ENCODE assay signal across 25 mouse cellular contexts in genomic region chr16:14252877-14253276, GRCm38 (mm10). TPM values are rescaled to one million over a fixed set of nuclear protein-coding genes. Genes with fewer than 3 reads are reported as not detected.
A peak's percentile ranks its signal among the peaks of the same experiment; 100 is the strongest.
DNase-seq lines count a peak whose midpoint lies in the region; ATAC-seq and TF ChIP-seq lines count a peak whose summit lies in the region.
"Had no signal": no experiment of that assay in that cellular context is flagged by ENCODE, and none has a peak within 500 bp of the region (broad histone marks: within the 10 kb centered on the region; RNA-seq: fewer than 3 reads in every experiment).

No protein-coding gene starts in this region.

- H3K4me2 ChIP-seq in intestine, embryonic 16.5 days (ENCODE audit: low read depth, low read length), result no peak overlapping the region
- no peak overlapping the region for H3K4me2 ChIP-seq in midbrain, embryonic 15.5 days
- H3K4me2 ChIP-seq: embryonic facial prominence, embryonic 13.5 days; embryonic facial prominence, embryonic 15.5 days; forebrain, embryonic 12.5 days had no signal

- no peak overlapping the region for H3K9ac ChIP-seq in intestine, embryonic 16.5 days (ENCODE audit: low read depth, low read length)
- H3K9ac ChIP-seq in midbrain, embryonic 15.5 days, result no peak overlapping the region
- H3K9ac ChIP-seq: embryonic facial prominence, embryonic 13.5 days; embryonic facial prominence, embryonic 15.5 days; forebrain, embryonic 12.5 days had no signal

- 78% methylated on average over 4 of the region's 4 CpGs for WGBS in intestine, embryonic 16.5 days
- 83% methylated on average over 4 of the region's 4 CpGs for WGBS in midbrain, embryonic 15.5 days

- H3K27me3 ChIP-seq in intestine, embryonic 16.5 days (replicated peaks; ENCODE audit: control insufficient read depth, insufficient read depth, low read length), result no peaks in the 10 kb centered on the region
- H3K27me3 ChIP-seq in midbrain, embryonic 15.5 days (replicated peaks), result no peaks in the 10 kb centered on the region
- H3K27me3 ChIP-seq: embryonic facial prominence, embryonic 13.5 days; embryonic facial prominence, embryonic 15.5 days; forebrain, embryonic 12.5 days had no signal

- no peak for TF ChIP-seq CTCF in gastrocnemius, adult 2 months (IDR thresholded peaks at IDR 0.05)

- no peak overlapping the region for H3K4me3 ChIP-seq in gastrocnemius, adult 2 months
- no peak overlapping the region for H3K4me3 ChIP-seq in intestine, embryonic 16.5 days (ENCODE audit: low read length)
- no peak overlapping the region for H3K4me3 ChIP-seq in midbrain, embryonic 15.5 days
- H3K4me3 ChIP-seq: embryonic facial prominence, embryonic 13.5 days; embryonic facial prominence, embryonic 15.5 days; erythroblast, embryonic 14.5 days; forebrain, embryonic 10.5 days; forebrain, embryonic 12.5 days had no signal

- intact Hi-C loops in gastrocnemius, adult 2 months (cut with DNase I), result no loop called here

- H3K9me3 ChIP-seq in intestine, embryonic 16.5 days (ENCODE audit: control insufficient read depth, low read length), result no peaks in the 10 kb centered on the region
- H3K9me3 ChIP-seq in midbrain, embryonic 15.5 days, result no peaks in the 10 kb centered on the region
- H3K9me3 ChIP-seq: embryonic facial prominence, embryonic 13.5 days; embryonic facial prominence, embryonic 15.5 days; forebrain, embryonic 10.5 days; forebrain, embryonic 12.5 days had no signal

- peak; percentile 80 for ATAC-seq in intestine, embryonic 16.5 days
- no peak for ATAC-seq in midbrain, embryonic 15.5 days (replicated peaks)
- ATAC-seq: CD4-positive, CD25-positive, alpha-beta regulatory T cell, adult 4 months; forebrain, embryonic 14.5 days; forebrain, embryonic 16.5 days had no signal

- H3K4me1 ChIP-seq in intestine, embryonic 16.5 days (ENCODE audit: control insufficient read depth, insufficient read depth, low read length), result no peaks in the 10 kb centered on the region
- no peaks in the 10 kb centered on the region for H3K4me1 ChIP-seq in midbrain, embryonic 15.5 days
- H3K4me1 ChIP-seq: embryonic facial prominence, embryonic 13.5 days; embryonic facial prominence, embryonic 15.5 days; forebrain, embryonic 10.5 days; forebrain, embryonic 12.5 days had no signal

- no peaks in the 10 kb centered on the region for H3K36me3 ChIP-seq in intestine, embryonic 16.5 days (ENCODE audit: control insufficient read depth, insufficient read depth, low read length)
- H3K36me3 ChIP-seq in midbrain, embryonic 15.5 days (replicated peaks), result no peaks in the 10 kb centered on the region
- H3K36me3 ChIP-seq: embryonic facial prominence, embryonic 13.5 days; embryonic facial prominence, embryonic 15.5 days; forebrain, embryonic 10.5 days; forebrain, embryonic 12.5 days had no signal

- H3K27ac ChIP-seq in gastrocnemius, adult 2 months, result peak overlapping the region; percentile 68
- H3K27ac ChIP-seq in intestine, embryonic 16.5 days (ENCODE audit: low read length), result no peak overlapping the region
- H3K27ac ChIP-seq in midbrain, embryonic 15.5 days, result no peak overlapping the region
- H3K27ac ChIP-seq: embryonic facial prominence, embryonic 13.5 days; embryonic facial prominence, embryonic 15.5 days; forebrain, embryonic 10.5 days; forebrain, embryonic 12.5 days had no signal

- no peak for DNase-seq in gastrocnemius, adult 2 months
- DNase-seq in gastrocnemius, postnatal 4 days (ENCODE audit: low spot score in 2 of 2), result no peak
- no peak for DNase-seq in kidney, adult 18-20 months
- DNase-seq: adrenal gland, adult 2 months; adrenal gland, postnatal 10 days; adrenal gland, postnatal 25 days; B cell, adult 2 months; cerebellum, adult 11 months; cerebellum, adult 18-20 months; cerebellum, adult 8-10 months; cerebellum, adult 9-11 months; cerebellum, postnatal 14 days; cerebellum, postnatal 36 days; embryo, embryonic 11 days had no signal

RNA-seq across cellular contexts. Expression of gene Myh11, which starts 38.3 kb away (rescaled TPM):
- total RNA-seq in gastrocnemius, adult 2 months (2021), result 10 to 100 TPM; 19.1 to 20.1 TPM
- 10 to 100 TPM; 20.9 to 30.4 TPM for total RNA-seq in gastrocnemius, postnatal 4 days (2021)
- polyA plus RNA-seq in intestine, embryonic 16.5 days (2015; fragmentation: Nextera tagmentation; extraction: Ambion mirVana), result 140 and 148 TPM in 2 replicates
- polyA plus RNA-seq in midbrain, embryonic 15.5 days (2015; fragmentation: Nextera tagmentation; extraction: Ambion mirVana), result 0.41 and 0.58 TPM in 2 replicates
- total RNA-seq: MEL had no signal
- polyA plus RNA-seq: CD4-positive, CD25-positive, alpha-beta regulatory T cell, adult 4 months had no signal
